Mouse (Mus musculus) adrenal gland, postnatal 10 days (tissue): ENCODE measurements around the gene Prss22. TPM values are rescaled to one million over a fixed set of nuclear protein-coding genes. Genes with fewer than 3 reads are reported as not detected.

ENCODE experiments used
- microRNA-seq: library from miRNA; unstranded; fragments of <30 nt; microRNA quantifications from one replicate; pipeline ENCODE4 v1.2.0, GENCODE M21; 2021
- total RNA-seq, 2 experiments: library from RNA; stranded (reverse); gene quantifications; 2 replicates each; pipeline ENCODE4 v1.2.3; 2021

Gene Prss22
- total RNA-seq, 2 experiments from 2014 or later = not detected

Small RNAs within 50 kb of the gene (microRNA-seq; reads per million reads assigned to microRNA genes)
- not detected for gene Gm27700

Other genes starting within 250 kb of the Prss22 start
- gene Flywch1, start 226.5 kb downstream of the Prss22 start, total RNA-seq = 10 to 100 TPM; 43.9 to 49.0 TPM
- 1 to 10 TPM; 8.0 to 9.5 TPM for gene Flywch2, start 212.0 kb downstream of the Prss22 start, total RNA-seq
- 100 to 1,000 TPM; 365 to 601 TPM for gene Srrm2, start 207.6 kb downstream of the Prss22 start, total RNA-seq
- 100 to 1,000 TPM; 333 to 378 TPM for gene Elob, start 169.0 kb downstream of the Prss22 start, total RNA-seq
- not detected for gene Prss33, start 162.0 kb downstream of the Prss22 start, total RNA-seq
- not detected for gene Prss32, start 154.2 kb downstream of the Prss22 start, total RNA-seq
- under 1 TPM; 0.21 to 0.58 TPM for gene Prss41, start 153.9 kb downstream of the Prss22 start, total RNA-seq
- gene Prss21, start 130.0 kb downstream of the Prss22 start, total RNA-seq = not detected
- not detected for gene Dcpp1, start 117.2 kb downstream of the Prss22 start, total RNA-seq
- gene Dcpp2, start 117.2 kb downstream of the Prss22 start, total RNA-seq = not detected
- gene Dcpp3, start 80.6 kb downstream of the Prss22 start, total RNA-seq = not detected
- gene Sbp, start 56.4 kb downstream of the Prss22 start, total RNA-seq = not detected
- not detected for gene Sbpl, start 42.8 kb downstream of the Prss22 start, total RNA-seq
- gene Prss30, start 17.5 kb downstream of the Prss22 start, total RNA-seq = under 1 TPM in 1 of 2 experiments, not detected in 1; 0.24 TPM
- gene Prss27, start 40.0 kb upstream of the Prss22 start, total RNA-seq = under 1 TPM; 0.70 to 0.99 TPM
- 10 to 100 TPM; 19.1 to 23.0 TPM for gene Kctd5, start 75.4 kb upstream of the Prss22 start, total RNA-seq
- gene Pdpk1, start 152.8 kb upstream of the Prss22 start, total RNA-seq = 10 to 100 TPM; 46.8 to 53.3 TPM
- gene Amdhd2, start 165.7 kb upstream of the Prss22 start, total RNA-seq = 10 to 100 TPM; 36.6 to 44.2 TPM
- gene Atp6v0c, start 171.6 kb upstream of the Prss22 start, total RNA-seq = 100 to 1,000 TPM; 286 to 329 TPM
- 10 to 100 TPM; 12.0 to 16.4 TPM for gene Tbc1d24, start 207.5 kb upstream of the Prss22 start, total RNA-seq
- gene Ntn3, start 211.4 kb upstream of the Prss22 start, total RNA-seq = 1 to 10 TPM; 3.1 to 4.2 TPM
- 1 to 10 TPM; 7.2 to 9.8 TPM for gene Tedc2, start 222.8 kb upstream of the Prss22 start, total RNA-seq